Mouse (Mus musculus) thymus, adult 2 months (tissue): Measurements from ENCODE around the gene Brd3os.

Source experiments
- CTCF ChIP-seq: fragments of 200-500 bp; IDR thresholded peaks from 2 replicates; pipeline ENCODE4 v1.5.1; 2012; ENCODE audit warnings: mild to moderate bottlenecking, control low read depth, low read length, moderate library complexity, borderline replicate concordance; ENCODE audit not compliant: control insufficient read depth, poor library complexity, insufficient read depth; ENCODE audit errors: extremely low read depth
- POLR2A ChIP-seq: fragments of 200-500 bp; IDR thresholded peaks from 2 replicates; pipeline ENCODE4 v1.6.1; 2012; ENCODE audit warnings: mild to moderate bottlenecking, low read length, control low read depth, moderate library complexity; ENCODE audit not compliant: control insufficient read depth, poor library complexity, insufficient read depth; ENCODE audit errors: extremely low read depth

DNA sequence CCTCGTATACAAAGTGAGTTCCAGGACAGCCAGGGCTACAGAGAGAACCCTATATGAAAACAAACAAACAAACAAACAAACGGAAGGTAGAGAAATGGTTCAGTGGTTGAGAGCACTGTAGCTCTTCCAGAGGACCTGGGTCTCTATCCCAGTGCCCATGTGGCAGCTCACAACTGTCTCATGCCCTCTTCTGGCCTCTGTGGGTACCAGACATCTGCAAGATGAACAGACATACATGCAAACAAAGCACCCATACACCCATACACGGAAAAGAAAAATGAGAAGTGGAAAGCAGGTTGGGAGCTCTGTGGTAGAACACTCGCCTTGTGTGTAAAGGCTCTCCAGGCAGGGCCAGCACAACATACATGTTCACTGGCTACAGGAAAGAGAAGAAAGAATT is 38.2 kb downstream of the Brd3os start:
- TF ChIP-seq CTCF (no peak), POLR2A (no peak)
